Mouse (Mus musculus) frontal cortex, postnatal 14 days (tissue): ENCODE data around the gene Mapre3.
A peak's percentile ranks its signal among the peaks of the same experiment; 100 is the strongest.

Source experiments
- DNase-seq, 2 experiments: peaks; one replicate each; pipeline ENCODE4 v3.0.0; 2022; ENCODE audit warnings: low spot score in 2 of 2

Mapre3 gene

DNA sequence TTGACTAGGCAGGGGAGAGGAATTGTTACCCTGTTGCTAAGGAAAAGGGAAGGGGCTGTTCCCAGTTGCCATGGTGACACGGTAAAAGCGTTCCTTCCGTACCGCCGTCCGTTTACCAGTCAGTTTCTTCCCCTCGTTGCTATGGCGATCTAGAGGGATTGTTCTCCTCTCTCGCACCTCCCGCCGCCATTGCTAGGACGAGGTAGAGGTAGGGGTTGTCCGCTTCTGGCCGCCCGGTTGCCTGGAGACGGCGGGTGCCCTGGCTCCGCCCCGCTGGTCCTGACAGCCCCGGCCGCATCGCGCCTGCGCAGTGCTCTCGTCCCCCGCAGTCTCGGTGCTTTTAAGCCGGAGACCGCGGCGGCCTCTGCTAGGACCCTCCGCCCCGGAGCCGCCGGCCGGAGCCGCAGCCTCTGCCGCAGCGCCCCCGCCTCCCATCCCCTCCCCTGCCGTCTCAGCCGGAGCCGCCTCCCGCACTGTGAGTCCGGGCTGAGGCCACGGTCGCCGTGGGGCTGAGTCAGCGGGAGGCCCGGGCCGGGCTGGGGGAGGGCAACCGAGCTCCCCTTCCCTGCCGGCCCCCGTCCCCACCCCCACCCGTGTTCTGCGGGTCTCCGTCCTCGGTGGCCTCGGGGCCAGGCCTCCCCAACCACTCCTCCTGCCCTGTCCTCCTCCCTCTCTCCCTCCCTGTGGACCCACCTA, at the start of gene Mapre3:
TSS of gene Mapre3 (plus strand) at position 218 of the 696 bp plus-strand sequence.
- DNase-seq: peak; percentile 88 to 90

- no peak for DNase-seq
These were observed 48.7 kb upstream of the Mapre3 start for GRCm38 (mm10) chr5:30765596-30766370.

GRCm38 (mm10) chr5:30768082-30768481, 46.4 kb upstream of the Mapre3 start:
- DNase-seq: no peak

GRCm38 (mm10) chr5:30768598-30768997, 45.8 kb upstream of the Mapre3 start:
- DNase-seq: no peak

GRCm38 (mm10) chr5:30769075-30769474, 45.4 kb upstream of the Mapre3 start:
- no peak for DNase-seq

GRCm38 (mm10) chr5:30774601-30775371, 39.7 kb upstream of the Mapre3 start:
- DNase-seq: peak; percentile 80 to 89

- no peak for DNase-seq
These were observed 33.7 kb upstream of the Mapre3 start for GRCm38 (mm10) chr5:30780699-30781098.

- DNase-seq: no peak
These were observed 33.3 kb upstream of the Mapre3 start for GRCm38 (mm10) chr5:30781147-30781546.

- DNase-seq: no peak
These were observed 27.1 kb upstream of the Mapre3 start for GRCm38 (mm10) chr5:30787381-30787780.

- DNase-seq: no peak
These were observed 24.4 kb upstream of the Mapre3 start for GRCm38 (mm10) chr5:30790047-30790446.

GRCm38 (mm10) chr5:30796125-30796524, 18.3 kb upstream of the Mapre3 start:
- DNase-seq: peak; percentile 51 to 68

GRCm38 (mm10) chr5:30797482-30797881, 17.0 kb upstream of the Mapre3 start:
- no peak for DNase-seq

DNA sequence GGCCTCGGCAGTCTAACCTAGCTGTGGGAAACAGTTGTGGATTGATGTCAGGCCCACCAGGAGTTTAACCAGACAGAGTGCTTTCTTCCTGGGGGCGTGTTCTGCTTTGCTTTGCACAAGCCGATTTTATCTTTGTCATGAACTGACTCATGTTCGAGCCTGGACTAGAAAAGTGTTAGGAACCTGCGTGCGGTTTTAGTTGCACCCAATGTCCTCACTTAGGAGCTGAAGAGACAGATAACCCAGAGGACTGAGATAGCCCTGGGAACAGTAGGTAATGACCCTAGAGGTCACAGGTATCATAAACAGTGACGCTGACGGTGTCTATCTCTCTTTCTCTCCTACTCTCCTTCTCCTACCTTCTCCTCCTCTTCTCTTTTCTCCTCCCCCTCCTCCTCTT, 16.5 kb upstream of the Mapre3 start:
- DNase-seq: no peak

- no peak for DNase-seq
These were observed 15.5 kb upstream of the Mapre3 start for GRCm38 (mm10) chr5:30798965-30799364.

DNA sequence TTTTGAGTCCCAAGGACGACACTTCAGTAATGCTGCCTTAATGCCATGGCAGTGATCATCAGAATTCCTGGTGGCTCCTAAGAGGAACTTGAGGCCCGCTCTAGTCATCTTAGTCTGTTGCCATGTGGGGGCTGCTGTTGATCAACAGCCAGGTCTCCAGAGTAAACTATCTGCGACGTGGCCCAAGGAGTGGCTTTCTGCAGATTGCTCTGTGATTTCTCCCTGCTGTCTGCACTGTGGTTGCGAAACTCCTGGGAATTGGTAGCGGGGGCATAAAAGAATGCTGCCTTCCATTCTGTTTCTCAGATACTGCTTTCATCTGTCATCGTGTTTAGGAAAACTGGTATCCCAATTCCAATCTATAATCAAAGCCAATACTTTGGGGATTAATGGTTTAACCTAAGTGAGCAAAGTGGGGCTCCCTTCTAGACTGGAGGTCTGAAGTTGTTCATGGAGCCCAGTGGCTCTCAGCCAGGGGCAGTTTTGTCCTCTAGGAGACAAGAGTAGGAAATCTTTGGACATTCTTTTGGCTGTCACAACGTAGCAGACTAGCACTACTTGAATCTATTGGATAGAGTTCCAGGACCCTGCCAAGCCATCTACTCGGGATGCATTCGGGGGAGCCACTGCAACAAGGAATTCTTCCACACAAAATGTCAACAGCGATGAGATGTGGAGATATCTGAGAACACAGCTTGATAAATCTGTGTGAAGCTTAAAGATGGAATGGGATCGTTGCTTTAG, 11.5 kb upstream of the Mapre3 start:
- DNase-seq: no peak

DNA sequence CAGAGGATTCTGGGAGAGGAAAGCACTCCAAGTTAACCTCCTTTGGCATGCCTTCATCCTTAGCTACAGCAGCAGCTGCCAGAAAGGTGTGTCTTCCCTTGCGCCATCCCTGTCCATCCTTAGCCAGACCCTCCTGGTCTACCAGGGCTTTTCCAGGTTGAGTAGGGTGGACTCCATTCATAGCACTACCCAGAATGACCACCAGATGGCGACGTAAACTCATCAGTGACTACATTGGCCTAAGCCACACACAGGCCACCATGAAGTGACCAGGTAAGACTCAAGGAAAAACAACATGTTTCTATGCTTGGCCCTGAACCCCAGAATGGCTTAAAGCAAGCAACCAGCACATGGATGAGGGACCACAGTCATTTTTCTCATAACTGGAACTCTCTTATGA, 8.3 kb upstream of the Mapre3 start:
- peak; percentile 66 to 86 for DNase-seq

- peak in 1 of 2 experiments; percentile 17 for DNase-seq
These were observed 652 bp downstream of the Mapre3 start for GRCm38 (mm10) chr5:30815120-30815465.

- no peak for DNase-seq
These were observed 1.9 kb downstream of the Mapre3 start for GRCm38 (mm10) chr5:30816261-30816791.

DNA sequence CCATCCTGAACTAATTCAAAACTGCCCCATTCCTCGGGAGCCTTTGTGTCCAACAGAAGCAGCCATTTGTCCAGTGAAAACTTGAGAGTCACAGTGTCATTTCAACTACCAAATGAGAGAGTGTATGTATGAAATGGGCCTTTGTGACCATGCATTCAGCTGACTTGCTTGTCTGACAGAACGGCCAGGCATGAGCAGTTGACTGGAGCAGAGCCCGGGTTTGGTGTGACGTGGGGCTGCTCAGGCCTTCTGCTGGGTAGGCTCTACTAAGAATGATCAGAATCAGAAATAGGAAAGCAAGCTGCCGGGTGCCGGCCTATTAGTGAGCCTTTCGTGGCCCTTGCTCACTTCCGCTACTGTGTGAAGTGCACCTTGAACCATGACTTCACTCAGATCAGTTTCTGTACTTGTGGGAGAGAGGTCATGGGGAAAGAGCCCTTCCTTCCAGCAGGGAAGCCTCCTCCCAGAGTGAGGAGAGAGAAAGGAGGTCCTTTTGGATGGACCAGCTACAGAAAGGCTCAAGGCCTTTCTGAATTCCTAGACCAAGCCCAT, 4.4 kb downstream of the Mapre3 start:
- DNase-seq: no peak

DNA sequence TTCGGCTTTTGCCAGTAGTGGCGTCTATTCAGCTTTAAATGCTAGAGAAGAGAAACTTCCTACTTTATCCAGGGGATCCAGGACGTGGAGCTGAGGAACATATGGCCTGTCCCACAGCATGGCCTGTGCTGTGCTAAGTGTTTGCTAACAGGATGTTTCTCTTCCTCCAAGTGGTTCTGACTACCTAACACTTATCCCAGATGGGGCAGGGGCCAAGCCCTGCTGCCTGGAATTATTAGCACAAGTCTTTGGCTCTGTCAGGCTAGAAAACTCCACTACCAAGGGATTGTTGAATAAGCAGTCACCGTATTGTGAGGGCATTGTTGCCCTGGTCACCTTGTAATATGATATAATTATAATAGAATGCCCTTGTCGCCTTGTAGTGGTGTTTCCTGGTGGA, 8.2 kb downstream of the Mapre3 start:
- DNase-seq: no peak

DNA sequence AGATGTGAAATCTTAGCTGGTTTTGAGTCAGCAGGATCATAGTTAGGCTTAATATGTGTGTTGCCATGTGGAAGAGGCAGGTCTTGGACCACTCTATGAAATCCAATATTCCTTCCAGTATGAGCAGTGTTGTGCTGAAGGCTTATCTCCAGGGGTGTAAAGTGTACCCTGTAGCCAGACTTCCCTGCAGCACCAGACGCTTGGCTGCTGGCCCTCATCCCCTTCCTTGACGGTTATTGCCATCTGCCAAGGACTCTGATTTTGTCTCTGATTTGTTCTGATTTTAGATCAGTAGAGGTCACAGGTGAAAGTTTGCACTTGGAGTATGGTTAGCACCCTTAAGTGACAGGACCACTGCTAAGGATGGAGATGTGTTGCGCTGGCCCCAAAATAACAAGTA, 8.7 kb downstream of the Mapre3 start:
- no peak for DNase-seq
